Mouse (Mus musculus): ENCODE data around the gene Phka2.

Phka2 gene

DNA sequence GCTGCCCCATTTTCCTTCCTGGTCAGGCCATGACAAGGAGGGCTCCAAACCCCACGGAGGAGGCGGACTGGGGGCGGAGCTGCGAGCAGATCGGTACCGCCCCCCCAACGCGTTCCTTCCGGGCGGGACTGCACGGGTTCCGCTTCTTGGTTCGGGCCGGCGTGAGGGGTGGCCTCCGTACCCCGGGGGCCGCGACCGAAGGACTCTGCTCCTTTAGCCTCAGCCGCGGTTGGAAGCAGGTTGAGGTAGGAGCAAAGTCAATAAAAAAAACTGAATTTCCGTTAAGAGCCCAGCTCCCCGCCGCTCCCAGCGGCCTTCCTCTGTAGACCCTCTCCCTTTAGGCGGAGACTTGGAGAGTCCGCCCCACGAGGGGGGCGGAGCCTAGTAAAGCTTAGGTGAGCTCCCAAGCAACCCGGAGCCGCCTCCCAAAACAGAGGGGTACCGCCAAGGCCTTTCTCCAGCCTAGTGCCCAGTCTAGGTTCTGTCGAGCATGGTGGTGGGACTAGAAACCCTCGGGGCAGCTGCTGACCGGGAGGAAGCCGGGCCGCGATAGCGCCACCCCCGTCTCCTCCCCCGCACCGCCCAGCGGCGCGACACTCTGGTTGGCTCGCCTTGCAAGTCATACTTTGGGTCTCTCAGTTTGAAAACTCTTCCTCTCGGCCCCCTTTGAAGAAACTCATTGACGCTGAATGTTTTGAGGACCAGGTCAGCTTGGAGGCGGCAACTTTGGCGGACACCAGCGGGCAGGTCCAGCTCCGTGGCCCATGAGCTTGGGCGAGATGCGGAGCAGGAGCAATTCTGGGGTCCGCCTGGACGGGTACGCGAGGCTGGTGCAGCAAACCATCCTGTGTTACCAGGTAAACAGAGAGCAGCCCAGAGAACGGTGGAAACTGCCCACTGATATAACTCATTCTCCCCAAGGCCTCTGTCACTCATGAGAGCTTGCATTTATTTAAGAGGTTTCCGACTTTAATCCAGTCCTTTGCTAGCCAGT is at the start of gene Phka2:
Gene Phka2, plus strand, starts transcription at position 119 of the 994 bp plus-strand sequence.
- in situ Hi-C loops (cut with MboI, MseI): no loop called here

DNA sequence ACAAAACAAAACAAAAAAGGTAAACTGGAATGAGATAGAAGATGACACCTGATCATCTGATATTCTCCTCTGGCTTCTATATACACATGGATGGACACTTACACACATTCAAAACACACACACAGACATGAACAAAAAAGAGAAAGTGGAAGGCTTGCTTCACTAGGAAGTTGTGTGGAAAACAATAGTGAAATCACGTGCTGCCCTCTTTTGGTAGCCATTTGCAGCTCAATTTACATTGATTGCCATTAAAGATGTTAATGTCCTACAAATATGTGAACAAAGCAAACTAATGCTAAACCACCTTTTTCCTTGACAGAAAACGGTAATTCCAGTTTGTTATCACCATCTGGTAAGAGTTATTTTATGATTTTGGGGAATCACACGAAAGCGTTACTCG is 46.3 kb upstream of the Phka2 start:
- in situ Hi-C loops (cut with MboI, MseI): no loop called here

- in situ Hi-C loops (cut with MboI, MseI): no loop called here
These were observed 30.6 kb upstream of the Phka2 start for GRCm38 (mm10) chrX:160471257-160471786.

DNA sequence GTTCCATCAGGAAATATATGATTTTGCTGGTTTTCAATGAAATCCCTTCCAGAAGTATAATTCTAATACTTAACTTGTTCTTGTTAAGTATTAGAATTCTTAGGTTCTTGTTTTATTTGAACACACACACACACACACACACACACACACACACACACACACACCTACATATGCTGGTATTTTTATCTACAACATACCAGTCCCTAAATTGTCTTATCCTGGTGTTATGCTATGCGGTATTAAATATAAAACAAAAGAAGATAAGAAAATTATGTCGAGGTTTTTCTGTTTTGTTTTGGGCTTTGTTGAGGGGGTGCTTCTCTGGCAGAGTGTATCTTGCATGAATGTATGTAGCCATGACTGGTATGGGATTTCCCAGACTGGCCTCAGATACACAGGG is 12.2 kb upstream of the Phka2 start:
- in situ Hi-C loops (cut with MboI, MseI): no loop called here

- in situ Hi-C loops (cut with MboI, MseI): no loop called here
These were observed 7.6 kb upstream of the Phka2 start for GRCm38 (mm10) chrX:160494333-160494732.

DNA sequence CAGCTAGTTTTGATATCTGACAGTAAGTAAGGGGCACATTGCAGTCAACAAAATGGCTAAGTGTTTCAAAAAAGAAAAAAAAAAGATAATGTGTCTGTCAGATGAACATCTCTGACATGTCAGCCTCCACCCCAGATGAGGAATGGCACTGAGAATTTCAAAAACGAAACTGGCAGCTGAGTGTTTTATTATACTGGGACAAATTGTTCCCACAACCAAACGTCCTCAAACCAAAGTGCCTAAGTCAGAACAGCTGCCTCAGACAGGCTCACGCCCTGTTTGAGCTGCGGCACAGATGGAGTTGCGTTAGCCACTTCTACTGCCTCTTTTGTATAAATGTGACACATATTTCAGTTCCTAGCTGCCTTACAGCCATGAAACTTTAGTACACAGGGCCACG is 7.0 kb upstream of the Phka2 start:
- in situ Hi-C loops (cut with MboI, MseI): no loop called here

GRCm38 (mm10) chrX:160496473-160496872 is 5.5 kb upstream of the Phka2 start:
- in situ Hi-C loops (cut with MboI, MseI): no loop called here

DNA sequence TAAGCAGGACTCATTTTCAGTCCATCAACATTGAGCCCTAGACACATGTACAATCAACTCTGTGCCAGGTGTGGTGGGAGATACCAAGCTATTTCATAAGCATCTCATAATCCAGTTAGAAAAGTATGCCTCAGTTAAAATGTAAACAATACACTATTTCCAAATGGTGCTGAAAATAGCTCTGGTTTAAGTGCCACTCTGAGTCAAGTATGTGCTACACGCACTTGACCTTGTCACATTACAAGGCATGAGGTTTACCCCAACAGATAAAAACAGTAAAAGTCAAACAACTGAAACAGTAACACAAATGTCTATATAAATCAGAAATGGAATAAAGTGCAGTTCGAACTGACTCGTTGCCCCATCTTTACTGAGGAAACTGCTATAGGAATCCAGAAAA is 871 bp upstream of the Phka2 start:
- in situ Hi-C loops (cut with MboI, MseI): no loop called here

DNA sequence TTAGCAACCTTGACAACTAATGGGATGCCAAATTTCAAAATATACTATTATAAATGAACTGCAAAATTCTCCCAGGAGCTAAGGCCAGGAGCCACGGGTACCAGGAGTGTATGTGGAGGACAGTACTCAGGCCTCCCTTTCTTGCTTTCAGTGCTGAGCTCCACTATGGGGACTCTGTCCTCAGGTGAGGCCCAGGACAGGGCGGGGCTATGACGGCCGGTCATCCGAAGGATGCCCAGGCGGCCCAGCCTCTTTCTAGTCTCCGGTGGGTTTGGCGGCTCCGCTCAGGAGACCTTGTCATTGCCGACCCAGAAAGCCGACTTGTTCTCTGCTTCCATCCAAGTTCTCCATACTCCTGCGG is 299 bp upstream of the Phka2 start:
- in situ Hi-C loops (cut with MboI, MseI): no loop called here

GRCm38 (mm10) chrX:160509046-160509445 is 7.1 kb downstream of the Phka2 start:
- in situ Hi-C loops (cut with MboI, MseI): no loop called here

GRCm38 (mm10) chrX:160510197-160510596 is 8.2 kb downstream of the Phka2 start:
- in situ Hi-C loops (cut with MboI, MseI): no loop called here

- in situ Hi-C loops (cut with MboI, MseI): no loop called here
These were observed 14.1 kb downstream of the Phka2 start for GRCm38 (mm10) chrX:160516027-160516426.

DNA sequence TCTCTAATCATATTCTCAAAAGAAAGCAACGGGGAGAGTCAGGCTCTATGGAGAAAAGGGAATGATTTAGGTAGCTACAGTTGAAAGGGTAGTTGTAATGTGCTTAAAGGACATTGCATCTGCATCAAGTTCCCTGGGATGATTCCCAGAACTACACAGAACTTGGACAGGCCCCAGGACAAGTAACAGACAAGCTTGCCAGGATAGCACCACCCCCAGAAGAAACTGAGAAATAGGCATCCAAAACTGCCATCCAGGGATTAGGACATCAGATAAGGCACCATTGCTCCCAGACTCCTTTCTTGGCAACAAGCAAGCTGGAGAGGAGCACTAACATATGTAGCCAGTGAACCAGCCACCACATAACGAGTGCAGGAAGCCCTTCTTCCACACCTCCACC is 40.8 kb downstream of the Phka2 start:
- in situ Hi-C loops (cut with MboI, MseI): no loop called here

GRCm38 (mm10) chrX:160548875-160549274 is 46.9 kb downstream of the Phka2 start:
- in situ Hi-C loops (cut with MboI, MseI): no loop called here

DNA sequence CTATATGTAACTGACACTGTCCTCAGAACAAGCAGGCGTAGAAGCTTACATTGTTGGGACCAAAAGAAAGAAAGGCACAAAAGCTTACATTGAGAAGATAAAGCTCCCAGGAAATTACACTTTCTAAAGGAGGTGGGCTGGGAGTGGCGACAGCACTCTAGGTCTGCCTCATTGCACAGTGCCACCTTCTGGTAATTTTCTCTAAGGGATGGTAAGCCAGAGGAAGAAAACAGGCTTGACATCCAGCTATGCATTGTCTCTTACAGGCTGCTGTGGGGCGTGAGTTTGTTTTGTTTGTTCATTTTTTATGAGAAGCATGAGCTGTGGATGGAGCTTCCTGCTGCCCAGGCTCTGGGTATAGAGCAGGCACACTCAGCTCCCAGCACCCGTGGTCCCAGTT is 50.1 kb downstream of the Phka2 start:
- in situ Hi-C loops (cut with MboI, MseI): no loop called here

- in situ Hi-C loops (cut with MboI, MseI): loop anchor here (10.0 kb wide), 1 partner anchor 351 kb away; no protein-coding TSS in a partner anchor
These were observed 81.6 kb downstream of the Phka2 start for GRCm38 (mm10) chrX:160583589-160583988.

DNA sequence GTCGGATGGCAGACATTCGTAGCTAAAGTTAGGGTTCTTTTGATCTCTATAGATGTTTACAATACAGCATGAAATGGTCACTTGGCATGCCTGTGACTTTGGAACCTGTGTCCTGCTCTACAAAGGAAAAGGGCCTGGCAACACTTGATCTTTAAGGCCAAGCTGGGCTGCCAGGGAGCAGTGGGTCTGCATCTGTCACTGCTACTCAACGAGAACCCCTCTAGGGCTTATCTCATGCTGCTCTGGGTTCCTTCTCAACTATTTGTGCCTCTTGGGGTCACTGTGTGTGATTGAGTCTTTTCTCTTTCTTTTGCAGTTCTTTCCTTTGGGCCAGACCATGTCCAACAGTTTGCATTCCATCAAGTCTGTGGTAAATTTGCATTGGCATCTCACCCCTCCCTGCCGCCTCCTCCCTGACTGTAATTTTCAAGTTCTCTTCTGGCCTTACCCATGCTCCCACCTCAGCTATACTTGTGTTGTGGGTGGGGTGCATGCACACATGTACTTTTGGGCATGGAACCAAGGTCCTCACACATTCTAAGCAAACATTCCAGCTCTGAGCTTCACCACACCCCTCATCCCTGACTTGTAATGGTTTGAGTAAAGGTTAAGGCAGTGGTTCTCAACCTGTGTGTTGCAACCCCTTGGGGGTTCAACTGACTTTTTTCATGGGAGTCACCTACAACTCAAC is 82.3 kb downstream of the Phka2 start:
- in situ Hi-C loops (cut with MboI, MseI): loop anchor here (10.0 kb wide), 1 partner anchor 351 kb away; no protein-coding TSS in a partner anchor

DNA sequence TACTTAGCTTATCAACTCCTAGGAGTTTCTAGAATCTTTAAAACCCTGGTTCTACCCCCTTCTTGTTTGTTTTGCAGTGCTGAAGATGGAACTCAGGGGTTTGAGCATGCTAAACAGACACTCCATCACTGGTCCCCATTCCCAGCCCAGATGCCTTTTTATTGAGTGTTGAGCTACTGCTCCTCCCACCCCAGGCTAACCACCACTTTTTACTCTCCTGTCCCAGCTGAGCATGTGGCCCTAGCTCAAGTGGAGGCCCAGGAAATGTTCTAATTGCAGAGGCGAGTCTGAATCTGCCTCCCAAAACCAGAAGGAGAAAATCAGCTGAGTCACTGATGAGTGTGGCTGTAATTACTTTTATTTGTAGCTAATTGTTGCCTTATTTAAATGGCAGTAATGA is 83.1 kb downstream of the Phka2 start:
- in situ Hi-C loops (cut with MboI, MseI): loop anchor here (10.0 kb wide), 1 partner anchor 350 kb away; no protein-coding TSS in a partner anchor

GRCm38 (mm10) chrX:160588523-160588922 is 86.6 kb downstream of the Phka2 start:
- in situ Hi-C loops (cut with MboI, MseI): loop anchor here (10.0 kb wide), 1 partner anchor 346 kb away; no protein-coding TSS in a partner anchor

DNA sequence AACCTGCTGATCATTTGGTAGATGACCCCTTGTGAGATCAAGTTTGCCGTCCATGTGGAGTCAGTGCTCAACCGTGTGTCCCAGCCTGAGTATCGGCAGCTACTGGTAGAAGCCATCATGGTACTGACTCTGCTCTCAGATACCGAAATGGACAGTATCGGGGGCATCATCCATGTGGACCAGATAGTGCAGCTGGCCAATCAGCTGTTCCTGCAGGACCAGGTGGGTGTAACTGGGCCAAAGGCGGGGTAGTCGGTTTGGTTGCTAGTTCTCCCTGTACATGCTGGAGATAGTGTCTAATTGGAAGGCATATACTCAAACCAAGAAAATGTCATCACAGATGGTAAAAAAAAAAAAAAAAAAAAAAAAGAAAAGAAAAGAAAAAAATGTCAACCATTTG is 88.2 kb downstream of the Phka2 start:
- in situ Hi-C loops (cut with MboI, MseI): no loop called here

- in situ Hi-C loops (cut with MboI, MseI): no loop called here
These were observed 91.0 kb downstream of the Phka2 start for GRCm38 (mm10) chrX:160592933-160593332.

GRCm38 (mm10) chrX:160598055-160598454 is 96.1 kb downstream of the Phka2 start:
- in situ Hi-C loops (cut with MboI, MseI): no loop called here

All from regulatory T cell (primary cell).